Mouse (Mus musculus): Measurements from ENCODE around the gene Adcy6.

DNA sequence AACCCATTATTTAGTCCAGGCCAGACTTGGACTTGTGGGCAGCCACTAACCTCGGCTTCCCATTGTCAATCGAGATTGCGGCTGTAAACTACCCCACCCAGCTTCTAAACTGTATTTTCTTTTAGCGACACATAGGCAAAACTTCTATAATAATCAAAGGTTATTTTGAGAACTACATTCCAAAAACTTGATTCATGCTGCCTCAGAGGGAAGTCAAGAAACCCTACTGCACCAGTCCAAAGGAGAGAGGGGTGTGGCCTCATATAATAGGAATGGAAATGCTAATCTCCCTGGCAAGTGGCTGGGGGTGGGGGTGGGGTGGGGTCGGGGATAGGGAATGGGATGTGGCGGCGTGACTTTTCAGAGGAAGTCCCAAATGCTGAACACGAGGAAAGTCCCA lies 16.2 kb upstream of the Adcy6 start:
- TF ChIP-seq CTCF (IDR thresholded peaks at IDR 0.05; ENCODE audit: low read depth), result no peak
- no peak for TF ChIP-seq EP300 (optimal IDR thresholded peaks at IDR 0.05)
